Mouse (Mus musculus): ENCODE data around the gene Gm614. TPM values are rescaled to one million over a fixed set of nuclear protein-coding genes. Genes with fewer than 3 reads are reported as not detected.

The Gm614 gene
- 60.6 TPM for total RNA-seq (2023)

GRCm38 (mm10) chrX:101263892-101264291, at the start of gene Gm614:
Gene Gm614 (minus strand): TSS chrX:101263992.

GRCm38 (mm10) chrX:101299055-101299454, 35.3 kb upstream of the Gm614 start, which contains the start of gene Nlgn3:
Gene Nlgn3 (plus strand): TSS chrX:101299168.

GRCm38 (mm10) chrX:101273875-101274738, 10.3 kb upstream of the Gm614 start, which contains the start of gene Med12:
Gene Med12 (plus strand): TSS chrX:101274030.

GRCm38 (mm10) chrX:101268755-101269124, 4.9 kb upstream of the Gm614 start, which contains the start of gene Gm20489:
Gene Gm20489 (minus strand): TSS chrX:101269023.

GRCm38 (mm10) chrX:101268025-101268754, 4.4 kb upstream of the Gm614 start, which contains the start of gene Il2rg:
Gene Il2rg (minus strand): TSS chrX:101268255.

GRCm38 (mm10) chrX:101253952-101254729, 9.7 kb downstream of the Gm614 start, which contains the start of gene Foxo4:
Gene Foxo4 (plus strand): TSS chrX:101254528.

GRCm38 (mm10) chrX:101221834-101222795, 41.7 kb downstream of the Gm614 start, which contains the start of gene Snx12:
Gene Snx12 (minus strand): TSS chrX:101222563.

Other genes starting within 250 kb of the Gm614 start
- gene Tex11, start 204.3 kb downstream of the Gm614 start, total RNA-seq (2023): 0.30 TPM
- gene Slc7a3, start 178.0 kb downstream of the Gm614 start, total RNA-seq (2023): 1.2 TPM
- gene Snx12, start 41.4 kb downstream of the Gm614 start, total RNA-seq (2023): 38.6 TPM
- gene Foxo4, start 9.5 kb downstream of the Gm614 start, total RNA-seq (2023): 42.9 TPM
- gene Il2rg, start 4.3 kb upstream of the Gm614 start, total RNA-seq (2023): 628 TPM
- not detected for gene Gm20489, start 5.0 kb upstream of the Gm614 start, total RNA-seq (2023)
- 152 TPM for gene Med12, start 10.0 kb upstream of the Gm614 start, total RNA-seq (2023)
- gene Nlgn3, start 35.2 kb upstream of the Gm614 start, total RNA-seq (2023): 2.3 TPM
- gene Gjb1, start 112.4 kb upstream of the Gm614 start, total RNA-seq (2023): not detected
- 19.6 TPM for gene Zmym3, start 156.9 kb upstream of the Gm614 start, total RNA-seq (2023)
- 215 TPM for gene Nono, start 165.3 kb upstream of the Gm614 start, total RNA-seq (2023)
- gene Itgb1bp2, start 185.1 kb upstream of the Gm614 start, total RNA-seq (2023): 3.4 TPM